Mouse (Mus musculus): ENCODE data around the gene Sost.

- TF ChIP-seq POLR2A (IDR thresholded peaks at IDR 0.05; ENCODE audit: control insufficient read depth, extremely low read depth, insufficient read depth, low read length, poor library complexity) (no peak), CTCF (IDR thresholded peaks at IDR 0.05; ENCODE audit: borderline replicate concordance, control insufficient read depth, extremely low read depth, insufficient read depth, low read length, poor library complexity) (no peak)
Observed at GRCm38 (mm10) chr11:101953441-101953840, 13.4 kb downstream of the Sost start.

Data from thymus, adult 2 months (tissue).